Mouse (Mus musculus) heart, embryonic 12.5 days (tissue): ENCODE data around the gene Map2k4. TPM values are rescaled to one million over a fixed set of nuclear protein-coding genes. Genes with fewer than 3 reads are reported as not detected.

Source experiments
- ATAC-seq: fragments of 200-750 bp; cut with Nextera tagmentation; 2 replicates; pipeline ENCODE4 v1.8.0; 2017; ENCODE audit warnings: moderate TSS enrichment, moderate library complexity; ENCODE audit not compliant: insufficient number of reproducible peaks, low FRiP score
- H3K27ac ChIP-seq: fragments of 300-500 bp; sonication (generic); 2 replicates; pipeline ENCODE4 v1.5.1; 2016; ENCODE audit warnings: mild to moderate bottlenecking, moderate library complexity; ENCODE audit not compliant: poor library complexity, severe bottlenecking
- H3K27me3 ChIP-seq: fragments of 300-500 bp; sonication (generic); replicated peaks from 2 replicates; pipeline ENCODE4 v1.6.1; 2016; ENCODE audit warnings: mild to moderate bottlenecking, moderate library complexity
- H3K36me3 ChIP-seq: fragments of 300-500 bp; sonication (generic); 2 replicates; pipeline ENCODE4 v1.6.1; 2016; ENCODE audit warnings: mild to moderate bottlenecking, moderate library complexity
- H3K4me1 ChIP-seq: fragments of 300-500 bp; sonication (generic); replicated peaks from 2 replicates; pipeline ENCODE4 v1.6.1; 2016; ENCODE audit warnings: mild to moderate bottlenecking
- H3K4me2 ChIP-seq: fragments of 300-500 bp; sonication (generic); 2 replicates; pipeline ENCODE4 v1.6.1; 2016; ENCODE audit warnings: mild to moderate bottlenecking, moderate library complexity
- H3K4me3 ChIP-seq: fragments of 300-500 bp; sonication (generic); 2 replicates; pipeline ENCODE4 v1.5.1; 2016; ENCODE audit warnings: mild to moderate bottlenecking
- H3K9ac ChIP-seq: fragments of 300-500 bp; sonication (generic); 2 replicates; pipeline ENCODE4 v1.6.1; 2016; ENCODE audit warnings: mild to moderate bottlenecking, moderate library complexity
- H3K9me3 ChIP-seq: fragments of 300-500 bp; sonication (generic); replicated peaks from 2 replicates; pipeline ENCODE4 v1.6.1; 2016; ENCODE audit warnings: mild to moderate bottlenecking, moderate library complexity
- WGBS: fragments of 180-500 bp; shearing (Covaris S2); methylation state at CpG from one replicate; pipeline ENCODE4 v1.1.7; 2016; 5-methylcytosine and 5-hydroxymethylcytosine counted together
- polyA plus RNA-seq: library from polyadenylated mRNA; unstranded; fragments of >200 nt; fragmentation: Nextera tagmentation; extraction: Ambion mirVana; gene quantifications from 2 replicates; pipeline ENCODE4 v1.2.1, GENCODE M21; 2016

Map2k4 gene
- polyA plus RNA-seq, 1 experiment from 2014 or later, result 73.4 TPM

DNA sequence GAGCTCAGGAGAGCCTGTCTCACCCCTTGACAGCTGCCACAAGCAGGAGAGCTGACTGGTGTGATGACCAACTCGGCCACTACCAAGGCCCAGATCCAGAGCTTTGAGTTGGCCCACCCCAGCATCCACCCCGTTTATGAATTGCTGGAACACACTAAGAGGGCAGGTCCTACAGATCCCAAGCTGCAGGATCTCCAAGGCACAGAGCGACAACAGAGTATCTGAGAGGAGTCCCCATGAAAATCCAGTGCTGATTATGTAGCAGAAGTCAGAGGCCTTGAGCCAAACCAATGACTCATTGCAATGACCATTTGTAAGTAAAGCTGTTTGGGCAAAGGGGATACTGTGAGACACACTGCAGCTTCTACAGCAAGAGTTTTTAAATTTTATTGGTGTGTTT lies 44.2 kb downstream of the Map2k4 start:
- no peak for ATAC-seq
- WGBS, result 88% methylated on average over 3 of the region's 3 CpGs
- no peak overlapping the region for H3K9ac ChIP-seq

DNA sequence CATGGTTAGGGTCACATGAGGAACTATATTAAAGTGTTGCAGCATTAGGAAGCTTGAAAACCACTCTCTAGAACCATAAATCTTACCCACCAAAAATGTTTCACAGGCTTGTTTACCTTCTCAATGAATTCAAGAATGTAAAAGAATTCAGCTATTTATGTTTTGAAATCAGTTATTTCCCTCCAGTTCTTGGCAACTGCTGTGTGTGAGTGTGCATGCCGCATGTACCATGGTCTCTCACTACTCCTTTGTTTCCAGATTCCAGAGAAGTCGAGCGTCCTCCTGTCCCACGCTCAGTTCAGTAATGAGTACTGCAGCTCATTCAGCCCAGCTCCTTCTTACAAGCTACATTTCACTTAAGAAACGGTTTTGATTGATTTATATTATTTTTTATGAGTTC lies 47.3 kb downstream of the Map2k4 start:
- no peak for ATAC-seq
- Histone ChIP-seq H3K27ac (no peak overlapping the region), H3K9ac (no peak overlapping the region), H3K4me2 (no peak overlapping the region), H3K27me3 (no peaks in the 10 kb centered on the region), H3K4me3 (no peak overlapping the region), H3K36me3 (no peaks in the 10 kb centered on the region), H3K4me1 (peaks cover 20% of the 10 kb centered on the region), H3K9me3 (no peaks in the 10 kb centered on the region)
- WGBS, result 89% methylated on average over 5 of the region's 5 CpGs

More for the DNA sequence above, 44.2 kb downstream of the Map2k4 start:
- Histone ChIP-seq H3K9me3 (no peaks in the 10 kb centered on the region), H3K4me1 (peaks cover 21% of the 10 kb centered on the region), H3K4me3 (no peak overlapping the region), H3K27me3 (no peaks in the 10 kb centered on the region), H3K4me2 (no peak overlapping the region), H3K36me3 (no peaks in the 10 kb centered on the region), H3K27ac (no peak overlapping the region)

DNA sequence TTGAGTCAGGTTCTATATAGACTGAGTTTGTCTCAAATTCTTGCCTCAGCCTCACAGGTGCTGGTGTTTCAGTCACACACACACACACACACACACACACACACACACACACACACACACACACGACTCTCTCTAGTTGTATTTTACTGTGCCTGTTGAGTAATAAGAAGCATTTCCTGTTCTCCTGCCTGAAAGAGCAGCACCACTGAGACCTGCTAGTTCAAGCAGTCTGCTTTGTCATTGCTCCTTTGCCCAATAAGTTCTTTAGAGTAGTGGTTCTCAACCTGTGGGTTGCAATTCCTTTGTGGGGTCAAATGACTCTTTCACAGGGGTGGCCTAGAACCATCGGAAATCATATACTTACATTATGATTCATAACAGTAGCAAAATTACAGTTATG lies 47.7 kb downstream of the Map2k4 start:
- WGBS, result 70% methylated on average over 2 of the region's 2 CpGs
- Histone ChIP-seq H3K27me3 (no peaks in the 10 kb centered on the region), H3K9ac (no peak overlapping the region), H3K4me2 (no peak overlapping the region), H3K9me3 (no peaks in the 10 kb centered on the region), H3K27ac (no peak overlapping the region), H3K36me3 (no peaks in the 10 kb centered on the region), H3K4me1 (peaks cover 19% of the 10 kb centered on the region), H3K4me3 (no peak overlapping the region)
- no peak for ATAC-seq

DNA sequence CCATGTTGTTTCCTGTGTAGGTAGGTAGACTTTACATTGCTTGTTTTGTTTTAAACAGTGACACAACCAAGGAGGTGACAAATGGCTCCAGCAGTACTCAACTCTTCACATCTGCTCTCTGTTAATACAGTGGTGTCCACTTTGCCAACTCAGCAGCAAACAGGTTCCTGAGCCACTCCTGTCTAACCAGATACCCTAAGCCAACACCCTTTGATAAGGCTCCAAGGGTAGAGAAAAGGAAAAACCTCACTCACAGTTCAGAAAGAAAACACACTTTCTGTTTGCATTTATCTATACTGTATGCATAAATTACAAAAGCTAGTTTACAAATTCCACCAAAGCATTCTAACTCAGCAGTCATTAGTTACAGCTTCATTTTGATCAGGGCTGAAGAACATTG lies 48.2 kb downstream of the Map2k4 start:
- Histone ChIP-seq H3K9ac (no peak overlapping the region), H3K9me3 (no peaks in the 10 kb centered on the region), H3K27me3 (no peaks in the 10 kb centered on the region), H3K4me3 (no peak overlapping the region), H3K4me1 (peaks cover 19% of the 10 kb centered on the region), H3K4me2 (no peak overlapping the region), H3K36me3 (peaks cover 3% of the 10 kb centered on the region; the same call in 1 of the 2 replicates), H3K27ac (no peak overlapping the region)
- ATAC-seq, result peak; percentile 63; the same call in 1 of the 2 replicates

DNA sequence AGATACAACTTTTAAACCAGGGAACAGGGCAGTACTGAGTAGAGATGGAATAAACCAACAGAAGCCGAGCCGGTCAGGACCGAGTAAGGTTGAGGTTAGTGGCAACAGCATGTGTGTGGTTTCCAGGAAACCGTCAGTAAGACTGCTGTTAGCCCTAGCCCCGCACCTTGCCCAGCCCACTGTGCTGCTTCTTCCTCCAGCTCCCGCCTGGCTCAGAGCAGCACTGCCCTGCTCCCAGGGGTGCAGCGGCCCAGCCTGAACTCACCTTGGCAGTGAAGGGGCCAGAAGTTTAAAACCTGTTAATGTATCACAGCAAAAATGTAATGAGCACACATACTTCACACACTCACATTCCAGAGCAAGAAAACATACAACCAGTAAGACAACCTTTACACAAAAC lies 53.4 kb downstream of the Map2k4 start:
- H3K36me3 ChIP-seq, result peaks cover 5% of the 10 kb centered on the region; the same call in 1 of the 2 replicates
- H3K27ac ChIP-seq, result no peak overlapping the region
- peaks cover 25% of the 10 kb centered on the region for H3K4me1 ChIP-seq
- no peaks in the 10 kb centered on the region for H3K27me3 ChIP-seq
- 70% methylated on average over 7 of the region's 7 CpGs for WGBS
- no peaks in the 10 kb centered on the region for H3K9me3 ChIP-seq
- no peak overlapping the region for H3K9ac ChIP-seq
- ATAC-seq, result no peak
- no peak overlapping the region for H3K4me3 ChIP-seq
- no peak overlapping the region for H3K4me2 ChIP-seq

DNA sequence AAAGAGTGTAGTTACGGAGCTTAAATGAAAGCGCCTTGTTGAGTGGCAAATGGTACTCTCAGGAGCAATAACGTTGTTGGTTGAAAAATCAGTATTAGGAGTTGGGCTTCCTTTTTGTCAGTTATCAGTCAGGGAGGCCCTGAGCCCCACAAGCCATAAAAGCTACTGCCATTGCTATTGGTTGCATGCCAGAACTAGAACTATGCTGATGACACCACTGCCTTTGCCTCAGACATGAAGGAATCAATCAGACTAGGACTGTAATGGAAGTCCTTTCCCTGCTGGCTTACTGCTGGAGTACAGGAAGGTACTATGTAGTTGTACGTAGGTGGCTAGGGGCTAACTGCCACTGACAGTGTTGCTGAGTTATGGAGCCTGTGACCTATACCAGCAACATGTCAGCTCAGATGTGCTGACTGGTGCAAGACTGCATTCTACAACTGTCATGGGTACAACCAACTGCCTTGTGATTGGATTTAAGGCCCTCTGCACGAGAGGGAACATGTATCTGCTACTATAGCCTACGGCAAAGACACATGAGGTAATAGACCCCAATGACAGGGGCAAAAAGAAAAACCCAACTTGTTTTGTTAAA lies 58.4 kb downstream of the Map2k4 start:
- H3K4me3 ChIP-seq, result no peak overlapping the region
- H3K36me3 ChIP-seq, result peaks cover 16% of the 10 kb centered on the region
- no peak overlapping the region for H3K9ac ChIP-seq
- no peak for ATAC-seq
- H3K4me1 ChIP-seq, result peaks cover 22% of the 10 kb centered on the region
- H3K27ac ChIP-seq, result no peak overlapping the region
- WGBS, result 90% methylated on average over 6 of the region's 6 CpGs
- no peaks in the 10 kb centered on the region for H3K9me3 ChIP-seq
- no peak overlapping the region for H3K4me2 ChIP-seq
- no peaks in the 10 kb centered on the region for H3K27me3 ChIP-seq

DNA sequence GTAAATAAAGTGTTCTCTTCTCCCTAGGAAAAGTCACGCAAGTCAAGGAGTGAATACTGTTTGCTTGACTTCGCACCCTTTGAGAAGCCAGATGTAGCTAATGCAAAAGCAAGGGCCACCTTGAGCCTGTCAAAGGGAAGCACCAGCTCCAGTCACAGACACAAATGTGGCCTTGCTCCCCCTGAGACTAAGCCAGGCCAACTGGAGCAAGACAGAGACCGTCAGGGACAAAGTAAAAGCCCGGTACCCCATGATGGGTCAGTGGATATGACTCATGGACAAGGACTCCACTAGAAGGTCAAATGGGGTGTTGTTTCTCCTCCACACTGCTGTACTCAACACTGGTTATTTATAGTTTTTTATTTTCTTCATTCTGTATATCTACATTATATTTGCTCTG lies 59.2 kb downstream of the Map2k4 start:
- H3K36me3 ChIP-seq, result peaks cover 14% of the 10 kb centered on the region
- no peak overlapping the region for H3K9ac ChIP-seq
- no peak for ATAC-seq
- H3K27me3 ChIP-seq, result no peaks in the 10 kb centered on the region
- no peak overlapping the region for H3K4me3 ChIP-seq
- peaks cover 15% of the 10 kb centered on the region for H3K4me1 ChIP-seq
- H3K27ac ChIP-seq, result no peak overlapping the region
- 86% methylated on average over 4 of the region's 4 CpGs for WGBS
- H3K9me3 ChIP-seq, result no peaks in the 10 kb centered on the region
- H3K4me2 ChIP-seq, result no peak overlapping the region

DNA sequence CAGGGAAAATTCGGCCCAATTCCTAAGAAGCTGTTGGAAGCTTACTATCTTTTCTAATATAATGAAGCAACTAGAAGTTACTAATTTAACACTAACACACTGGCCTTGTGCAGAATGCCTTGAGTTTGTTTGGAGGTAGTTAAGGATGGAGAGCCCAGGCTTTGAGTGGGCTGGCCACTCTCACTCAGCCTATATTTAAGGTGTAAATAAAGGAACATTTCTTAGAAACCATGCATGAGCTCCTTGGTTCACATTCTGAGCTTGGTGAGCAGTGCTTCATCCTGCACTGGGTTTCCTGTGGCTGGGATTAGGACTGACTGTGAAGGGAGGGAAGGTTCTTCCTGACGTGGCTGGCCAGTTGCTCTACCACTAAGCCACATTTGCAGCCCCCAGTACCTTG lies 64.4 kb downstream of the Map2k4 start:
- no peaks in the 10 kb centered on the region for H3K9me3 ChIP-seq
- H3K27me3 ChIP-seq, result no peaks in the 10 kb centered on the region
- H3K4me3 ChIP-seq, result no peak overlapping the region
- no peak overlapping the region for H3K4me2 ChIP-seq
- H3K9ac ChIP-seq, result no peak overlapping the region
- 88% methylated on average over 2 of the region's 2 CpGs for WGBS
- no peak overlapping the region for H3K27ac ChIP-seq
- 0 out of 2 replicates have a peak, but pooled peaks cover 4% of the 10 kb centered on the region for H3K4me1 ChIP-seq
- ATAC-seq, result no peak
- H3K36me3 ChIP-seq, result peaks cover 14% of the 10 kb centered on the region

DNA sequence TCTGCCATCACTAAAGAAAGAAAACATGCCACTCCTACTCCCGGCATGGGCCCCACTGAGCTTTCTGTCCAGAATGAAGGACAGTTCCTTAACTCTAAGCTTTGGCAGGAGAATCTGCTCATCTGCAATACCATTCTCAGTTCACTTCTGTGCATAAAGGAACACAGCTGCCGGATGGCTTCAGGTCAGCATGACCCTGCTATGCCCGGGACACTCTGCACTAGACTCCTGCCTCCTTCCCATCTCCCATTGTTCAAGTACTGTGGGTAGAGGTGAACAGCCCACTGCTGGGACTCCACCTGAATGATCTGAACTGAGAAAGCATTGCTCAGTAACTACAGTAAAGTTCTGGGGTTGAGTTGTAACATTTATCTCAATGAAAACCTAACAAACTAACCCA lies 66.5 kb downstream of the Map2k4 start:
- H3K4me1 ChIP-seq, result no peaks in the 10 kb centered on the region
- H3K27ac ChIP-seq, result no peak overlapping the region
- ATAC-seq, result no peak
- H3K4me3 ChIP-seq, result no peak overlapping the region
- 86% methylated on average over 3 of the region's 3 CpGs for WGBS
- H3K9ac ChIP-seq, result no peak overlapping the region
- H3K9me3 ChIP-seq, result no peaks in the 10 kb centered on the region
- H3K36me3 ChIP-seq, result peaks cover 11% of the 10 kb centered on the region
- no peak overlapping the region for H3K4me2 ChIP-seq
- H3K27me3 ChIP-seq, result no peaks in the 10 kb centered on the region

DNA sequence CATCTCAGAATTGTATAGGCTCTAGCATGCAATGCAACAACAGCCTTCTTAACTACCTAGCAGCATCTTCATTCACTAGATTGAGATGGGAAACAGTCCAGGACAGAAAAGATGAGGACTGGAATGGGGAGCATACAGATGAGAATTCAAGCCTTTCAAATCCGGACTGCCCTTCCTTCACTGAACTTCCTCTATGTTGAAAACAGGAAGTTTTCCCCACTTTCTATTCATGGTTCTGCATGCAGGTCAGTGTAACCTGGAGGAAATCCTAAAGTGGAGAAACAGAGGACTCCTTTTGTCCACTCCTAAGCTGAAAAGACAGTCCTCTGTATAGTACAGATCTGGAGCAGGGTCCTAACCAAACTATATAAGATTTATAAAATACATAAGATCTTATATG lies 68.1 kb downstream of the Map2k4 start:
- H3K4me1 ChIP-seq, result no peaks in the 10 kb centered on the region
- WGBS, result 62% methylated on average over 1 of the region's 1 CpGs
- peaks cover 3% of the 10 kb centered on the region for H3K36me3 ChIP-seq
- H3K27ac ChIP-seq, result no peak overlapping the region
- no peaks in the 10 kb centered on the region for H3K9me3 ChIP-seq
- H3K27me3 ChIP-seq, result no peaks in the 10 kb centered on the region
- ATAC-seq, result no peak
- no peak overlapping the region for H3K9ac ChIP-seq
- no peak overlapping the region for H3K4me3 ChIP-seq
- H3K4me2 ChIP-seq, result no peak overlapping the region

DNA sequence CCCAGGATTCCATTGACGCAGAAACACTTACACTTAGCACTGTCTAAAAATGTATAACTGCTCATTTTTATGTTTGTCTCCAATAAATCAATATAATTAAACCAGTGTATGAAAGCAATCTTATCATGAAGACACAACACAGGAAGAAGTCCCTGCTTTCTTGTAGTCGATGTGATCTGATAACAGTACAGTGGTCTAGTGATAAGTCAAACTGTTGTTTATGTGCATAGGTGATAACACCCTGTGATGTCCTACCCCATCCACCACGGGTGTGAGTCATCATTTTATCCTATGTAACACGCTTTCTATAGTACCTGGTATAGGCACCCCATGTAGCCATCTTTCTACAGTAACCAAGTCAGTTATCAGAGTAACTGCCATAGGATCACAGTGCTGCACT lies 74.3 kb downstream of the Map2k4 start:
- Histone ChIP-seq H3K4me3 (no peak overlapping the region), H3K4me1 (no peaks in the 10 kb centered on the region), H3K9me3 (no peaks in the 10 kb centered on the region), H3K27ac (no peak overlapping the region), H3K4me2 (no peak overlapping the region), H3K9ac (no peak overlapping the region), H3K36me3 (peaks cover 9% of the 10 kb centered on the region), H3K27me3 (no peaks in the 10 kb centered on the region)
- no peak for ATAC-seq
- 70% methylated on average over 4 of the region's 4 CpGs for WGBS

DNA sequence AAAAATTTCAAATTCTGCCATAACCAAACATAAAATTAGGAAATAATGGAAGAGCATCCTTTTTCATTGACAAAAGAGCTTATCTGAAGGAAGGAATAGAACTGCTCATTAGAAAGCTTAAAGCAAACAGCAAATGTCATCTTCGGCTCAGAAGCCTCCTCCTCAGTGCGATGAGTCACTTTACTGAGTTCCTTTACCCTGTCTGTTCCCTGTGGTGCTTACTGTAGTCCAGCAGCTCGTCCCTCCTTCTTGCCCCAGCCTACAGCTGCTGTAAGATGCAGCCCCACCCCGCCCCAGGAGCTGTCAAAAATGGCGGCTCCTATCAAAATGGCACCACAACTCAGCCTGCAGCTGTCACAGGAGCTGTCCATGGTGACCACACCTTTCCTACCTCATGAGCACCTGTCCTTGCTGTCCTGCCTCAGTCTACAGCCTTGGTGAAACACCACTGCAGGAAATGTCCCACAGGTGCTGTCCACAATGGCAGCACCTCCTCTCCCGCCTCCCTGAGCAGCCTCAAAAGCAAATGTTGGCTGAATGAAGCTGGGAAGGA lies 75.3 kb downstream of the Map2k4 start:
- 86% methylated on average over 6 of the region's 6 CpGs for WGBS
- no peak for ATAC-seq
- no peak overlapping the region for H3K4me3 ChIP-seq
- no peaks in the 10 kb centered on the region for H3K4me1 ChIP-seq
- no peak overlapping the region for H3K4me2 ChIP-seq
- H3K9ac ChIP-seq, result no peak overlapping the region
- no peak overlapping the region for H3K27ac ChIP-seq
- H3K36me3 ChIP-seq, result peaks cover 14% of the 10 kb centered on the region
- H3K27me3 ChIP-seq, result no peaks in the 10 kb centered on the region
- H3K9me3 ChIP-seq, result no peaks in the 10 kb centered on the region
